Mouse (Mus musculus) colon, adult 2 months (tissue): ENCODE results near the gene Chst1. TPM values are rescaled to one million over a fixed set of nuclear protein-coding genes. Genes with fewer than 3 reads are reported as not detected.

Source experiments
- polyA plus RNA-seq: library from polyadenylated mRNA; depleted of rRNA; stranded (reverse); fragments of >200 nt; gene quantifications from 2 replicates; pipeline ENCODE4 v1.2.3, GENCODE M21; 2012; rRNA removed

The Chst1 gene
- polyA plus RNA-seq: 13.0 and 15.3 TPM in 2 replicates

GRCm38 (mm10) chr2:92599487-92600347 is at the start of gene Chst1:
Gene Chst1 (plus strand): TSS chr2:92599707.

Other genes with a start within 250 kb of the Chst1 start
- gene Pex16, start 225.0 kb upstream of the Chst1 start, polyA plus RNA-seq: 80.9 and 81.3 TPM in 2 replicates
- 28.8 and 35.9 TPM in 2 replicates for gene Large2, start 224.8 kb upstream of the Chst1 start, polyA plus RNA-seq
- gene 1700029I15Rik, start 217.2 kb upstream of the Chst1 start, polyA plus RNA-seq: 3.1 and 3.4 TPM in 2 replicates
- 17.8 and 18.8 TPM in 2 replicates for gene Mapk8ip1, start 198.4 kb upstream of the Chst1 start, polyA plus RNA-seq
- gene Cry2, start 165.7 kb upstream of the Chst1 start, polyA plus RNA-seq: 18.4 and 23.3 TPM in 2 replicates
- 326 and 466 TPM in 2 replicates for gene Slc35c1, start 139.2 kb upstream of the Chst1 start, polyA plus RNA-seq